Mouse (Mus musculus): ENCODE measurements around the gene Tmem247. TPM values are rescaled to one million over a fixed set of nuclear protein-coding genes. Genes with fewer than 3 reads are reported as not detected.

Gene Tmem247
- total and polyA plus RNA-seq, 3 experiments, result not detected

GRCm38 (mm10) chr17:86880461-86881044, 36.6 kb upstream of the Tmem247 start:
- H3K36me3 ChIP-seq (replicated peaks), result no peaks in the 10 kb centered on the region
- ATAC-seq (ENCODE audit: extremely low read depth, insufficient number of reproducible peaks, low FRiP score, poor library complexity, severe bottlenecking) (no peak), DNase-seq (ENCODE audit: low spot score) (no peak)
- no peak for TF ChIP-seq POLR2AphosphoS5 (IDR thresholded peaks at IDR 0.05; ENCODE audit: insufficient replicate concordance, low read depth, low read length)
- no peak for TF ChIP-seq GATA1 (IDR thresholded peaks at IDR 0.05; ENCODE audit: borderline replicate concordance, low read length)
- H3K4me1 ChIP-seq (ENCODE audit: insufficient read depth, low read depth, low read length), result no peaks in the 10 kb centered on the region
- no peaks in the 10 kb centered on the region for H3K27me3 ChIP-seq (ENCODE audit: insufficient read depth, low read length)
- H3K9me3 ChIP-seq (replicated peaks), result peaks cover 5% of the 10 kb centered on the region
- no peak overlapping the region for H3K4me3 ChIP-seq (ENCODE audit: low read depth, low read length)

DNA sequence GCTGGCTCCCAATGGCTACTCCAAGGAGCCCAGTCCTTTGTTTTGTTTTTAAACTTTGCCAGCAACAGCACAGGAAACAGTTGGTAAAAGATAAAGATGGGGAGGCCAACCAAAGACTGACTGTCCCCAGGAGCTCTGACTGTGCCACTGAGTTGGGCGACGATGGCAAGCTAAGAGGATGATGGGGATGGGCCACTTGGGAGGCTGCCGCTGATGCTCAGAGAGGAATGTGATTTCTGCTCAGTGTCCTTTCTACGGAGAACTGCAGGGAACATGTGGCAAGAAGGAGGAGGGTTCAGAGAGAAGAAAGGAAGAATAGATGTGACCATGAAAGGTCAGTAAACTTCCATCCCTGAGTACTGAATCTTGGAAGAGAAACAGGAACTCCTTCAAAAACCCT, 22.0 kb upstream of the Tmem247 start:
- Histone ChIP-seq H3K36me3 (replicated peaks) (no peaks in the 10 kb centered on the region), H3K4me1 (ENCODE audit: insufficient read depth, low read depth, low read length) (no peaks in the 10 kb centered on the region), H3K4me3 (ENCODE audit: low read depth, low read length) (no peak overlapping the region), H3K9me3 (replicated peaks) (peaks cover 10% of the 10 kb centered on the region; the same call in 1 of the 2 replicates), H3K27me3 (ENCODE audit: insufficient read depth, low read length) (no peaks in the 10 kb centered on the region)
- ATAC-seq (ENCODE audit: extremely low read depth, insufficient number of reproducible peaks, low FRiP score, poor library complexity, severe bottlenecking) (no peak), DNase-seq (ENCODE audit: low spot score) (no peak)
- TF ChIP-seq TAL1 (conservative IDR thresholded peaks at IDR 0.05; ENCODE audit: low read depth, low read length) (no peak), CTCF (IDR thresholded peaks at IDR 0.05; ENCODE audit: low read depth, low read length) (no peak), GATA2 (IDR thresholded peaks at IDR 0.05; ENCODE audit: borderline replicate concordance, low read depth, low read length) (no peak), GATA1 (IDR thresholded peaks at IDR 0.05; ENCODE audit: borderline replicate concordance, low read length) (no peak), POLR2AphosphoS5 (IDR thresholded peaks at IDR 0.05; ENCODE audit: insufficient replicate concordance, low read depth, low read length) (no peak)

DNA sequence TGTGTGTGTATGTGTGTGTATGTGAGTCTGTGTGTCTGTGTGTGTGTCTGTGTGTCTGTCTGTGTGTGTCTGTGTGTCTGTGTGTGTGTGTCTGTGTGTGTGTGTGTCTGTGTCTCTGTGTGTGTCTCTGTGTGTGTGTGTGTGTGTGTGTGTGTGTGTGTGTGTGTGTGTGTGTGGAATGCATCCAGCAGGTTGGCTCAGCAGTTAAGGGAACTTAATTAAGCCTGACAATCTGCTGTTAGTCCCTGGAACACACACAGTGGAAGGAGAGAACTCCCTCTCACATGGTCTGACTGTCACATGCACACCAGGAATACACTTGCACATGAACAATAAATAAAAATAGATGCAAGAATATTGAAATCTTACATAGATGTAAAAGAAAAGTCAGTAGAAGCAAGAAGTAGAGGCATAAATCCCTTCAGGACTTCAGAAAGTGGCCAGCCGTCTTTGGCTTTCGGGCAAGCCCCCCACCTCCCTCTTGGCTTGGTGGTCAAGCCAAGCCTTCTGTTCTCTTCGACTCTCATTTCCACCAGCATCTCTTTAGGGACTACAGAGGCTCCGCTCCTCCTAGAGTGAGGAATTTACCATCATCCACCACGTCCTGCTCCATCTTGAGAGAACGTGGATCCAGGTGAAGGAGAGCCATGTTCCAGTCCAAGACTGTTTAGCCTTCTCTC, 19.5 kb upstream of the Tmem247 start:
- DNase-seq (ENCODE audit: low spot score) (no peak), ATAC-seq (ENCODE audit: extremely low read depth, insufficient number of reproducible peaks, low FRiP score, poor library complexity, severe bottlenecking) (no peak)
- H3K4me3 ChIP-seq (ENCODE audit: low read depth, low read length), result no peak overlapping the region
- TF ChIP-seq GATA1 (IDR thresholded peaks at IDR 0.05; ENCODE audit: borderline replicate concordance, low read length) (no peak), POLR2AphosphoS5 (IDR thresholded peaks at IDR 0.05; ENCODE audit: insufficient replicate concordance, low read depth, low read length) (no peak), TAL1 (conservative IDR thresholded peaks at IDR 0.05; ENCODE audit: low read depth, low read length) (no peak), GATA2 (IDR thresholded peaks at IDR 0.05; ENCODE audit: borderline replicate concordance, low read depth, low read length) (no peak), CTCF (IDR thresholded peaks at IDR 0.05; ENCODE audit: low read depth, low read length) (no peak)
- H3K36me3 ChIP-seq (replicated peaks), result no peaks in the 10 kb centered on the region
- H3K9me3 ChIP-seq (replicated peaks), result peaks cover 10% of the 10 kb centered on the region; the same call in 1 of the 2 replicates
- H3K27me3 ChIP-seq (ENCODE audit: insufficient read depth, low read length), result no peaks in the 10 kb centered on the region
- H3K4me1 ChIP-seq (ENCODE audit: insufficient read depth, low read depth, low read length), result no peaks in the 10 kb centered on the region

GRCm38 (mm10) chr17:86899821-86900220, 17.3 kb upstream of the Tmem247 start:
- Histone ChIP-seq H3K4me1 (ENCODE audit: insufficient read depth, low read depth, low read length) (no peaks in the 10 kb centered on the region), H3K9me3 (replicated peaks) (peaks cover 19% of the 10 kb centered on the region), H3K27me3 (ENCODE audit: insufficient read depth, low read length) (peaks cover 3% of the 10 kb centered on the region; the same call in 1 of the 2 replicates), H3K4me3 (ENCODE audit: low read depth, low read length) (no peak overlapping the region), H3K36me3 (replicated peaks) (no peaks in the 10 kb centered on the region)
- DNase-seq (ENCODE audit: low spot score), result no peak
- no peak for ATAC-seq (ENCODE audit: extremely low read depth, insufficient number of reproducible peaks, low FRiP score, poor library complexity, severe bottlenecking)
- TF ChIP-seq CTCF (IDR thresholded peaks at IDR 0.05; ENCODE audit: low read depth, low read length) (no peak), TAL1 (conservative IDR thresholded peaks at IDR 0.05; ENCODE audit: low read depth, low read length) (no peak), POLR2AphosphoS5 (IDR thresholded peaks at IDR 0.05; ENCODE audit: insufficient replicate concordance, low read depth, low read length) (no peak), GATA1 (IDR thresholded peaks at IDR 0.05; ENCODE audit: borderline replicate concordance, low read length) (no peak), GATA2 (IDR thresholded peaks at IDR 0.05; ENCODE audit: borderline replicate concordance, low read depth, low read length) (no peak)

- ATAC-seq (ENCODE audit: extremely low read depth, insufficient number of reproducible peaks, low FRiP score, poor library complexity, severe bottlenecking) (no peak), DNase-seq (ENCODE audit: low spot score) (no peak)
- TF ChIP-seq CTCF (IDR thresholded peaks at IDR 0.05; ENCODE audit: low read depth, low read length) (no peak), GATA2 (IDR thresholded peaks at IDR 0.05; ENCODE audit: borderline replicate concordance, low read depth, low read length) (no peak)
- H3K27me3 ChIP-seq (ENCODE audit: insufficient read depth, low read length), result peaks cover 3% of the 10 kb centered on the region; the same call in 1 of the 2 replicates
- no peaks in the 10 kb centered on the region for H3K4me1 ChIP-seq (ENCODE audit: insufficient read depth, low read depth, low read length)
- H3K4me3 ChIP-seq (ENCODE audit: low read depth, low read length), result no peak overlapping the region
- H3K36me3 ChIP-seq (replicated peaks), result no peaks in the 10 kb centered on the region
- H3K9me3 ChIP-seq (replicated peaks), result peaks cover 16% of the 10 kb centered on the region
These were observed 16.6 kb upstream of the Tmem247 start for GRCm38 (mm10) chr17:86900564-86900963.

DNA sequence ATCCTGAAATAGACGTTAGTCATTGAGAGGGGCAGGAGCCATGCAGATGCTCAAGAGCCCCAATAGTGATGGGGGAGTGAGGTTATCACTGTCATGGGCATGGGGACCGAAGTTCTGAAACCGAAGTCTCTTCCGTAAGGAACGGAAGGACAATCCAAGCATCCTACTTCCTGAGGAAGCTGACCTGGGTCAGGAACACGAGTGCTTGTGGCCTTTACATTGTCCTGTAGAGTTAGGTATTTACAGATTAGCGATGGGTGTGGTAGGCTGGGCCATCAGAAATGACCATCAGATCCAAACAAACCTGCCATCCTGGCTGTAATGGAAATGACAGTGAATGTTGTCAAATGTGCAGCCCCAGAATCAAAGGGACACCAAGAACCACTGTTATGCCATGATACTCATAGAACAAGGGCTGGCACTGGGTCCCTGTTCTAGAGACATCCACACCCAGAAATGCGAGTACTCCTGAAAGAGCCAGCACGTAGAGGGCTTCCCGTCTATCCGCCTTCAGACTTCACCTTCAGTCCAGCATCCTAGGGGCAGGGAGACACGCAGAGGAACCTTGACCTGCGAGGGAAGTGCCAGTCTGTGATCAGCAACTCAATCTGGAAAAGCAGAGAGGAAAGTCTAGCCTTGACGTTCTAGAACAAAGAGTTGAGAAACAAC, 14.6 kb upstream of the Tmem247 start:
- Histone ChIP-seq H3K36me3 (replicated peaks) (no peaks in the 10 kb centered on the region), H3K4me3 (ENCODE audit: low read depth, low read length) (no peak overlapping the region), H3K4me1 (ENCODE audit: insufficient read depth, low read depth, low read length) (no peaks in the 10 kb centered on the region), H3K27me3 (ENCODE audit: insufficient read depth, low read length) (peaks cover 3% of the 10 kb centered on the region; the same call in 1 of the 2 replicates), H3K9me3 (replicated peaks) (peaks cover 26% of the 10 kb centered on the region)
- DNase-seq (ENCODE audit: low spot score) (no peak), ATAC-seq (ENCODE audit: extremely low read depth, insufficient number of reproducible peaks, low FRiP score, poor library complexity, severe bottlenecking) (no peak)
- TF ChIP-seq GATA2 (IDR thresholded peaks at IDR 0.05; ENCODE audit: borderline replicate concordance, low read depth, low read length) (no peak), CTCF (IDR thresholded peaks at IDR 0.05; ENCODE audit: low read depth, low read length) (no peak), POLR2AphosphoS5 (IDR thresholded peaks at IDR 0.05; ENCODE audit: insufficient replicate concordance, low read depth, low read length) (no peak), GATA1 (IDR thresholded peaks at IDR 0.05; ENCODE audit: borderline replicate concordance, low read length) (no peak), TAL1 (conservative IDR thresholded peaks at IDR 0.05; ENCODE audit: low read depth, low read length) (no peak)
